8 mouse cellular contexts compared by ENCODE assay signal in the genomic region with DNA sequence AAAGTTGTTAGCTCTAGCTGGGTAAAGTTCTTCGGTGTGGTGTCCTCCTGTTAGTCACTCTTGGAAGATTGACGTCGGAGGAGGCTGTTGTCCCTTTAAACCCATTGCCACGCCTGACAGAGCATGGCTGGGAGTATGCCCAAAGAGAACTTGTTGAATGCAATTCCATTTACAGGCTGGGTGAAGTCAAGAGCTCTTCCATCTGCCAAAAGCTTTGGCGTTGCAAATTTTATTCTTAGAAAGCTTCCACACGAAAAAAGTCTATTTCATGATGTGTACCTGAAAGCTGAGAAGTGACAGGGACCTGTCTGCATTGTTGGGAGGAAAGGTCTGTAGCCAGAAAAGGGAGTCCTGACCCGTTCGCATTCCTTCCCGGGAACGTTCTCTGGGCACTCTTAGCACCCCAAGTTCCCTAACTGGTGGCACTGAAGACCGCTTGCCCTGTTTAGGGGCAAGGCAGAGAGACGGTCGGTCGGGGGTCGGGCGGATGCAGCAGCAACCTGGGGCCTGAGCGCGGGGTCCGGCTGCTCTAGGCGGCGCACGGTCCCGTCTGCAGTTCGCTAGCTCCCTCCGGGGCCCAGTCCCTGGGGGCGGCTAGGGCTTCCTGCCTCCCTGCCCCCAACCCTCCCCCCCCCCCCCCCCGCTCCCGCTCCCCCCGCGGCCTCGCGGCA. TPM values are rescaled to one million over a fixed set of nuclear protein-coding genes. Genes with fewer than 3 reads are reported as not detected.
A peak's percentile ranks its signal among the peaks of the same experiment; 100 is the strongest.
DNase-seq lines count a peak whose midpoint lies in the region; ATAC-seq and TF ChIP-seq lines count a peak whose summit lies in the region.

No protein-coding gene starts in this region.

- intact Hi-C loops in left cerebral cortex, postnatal 25 days (cut with DNase I), result no loop called here

- no peak for TF ChIP-seq CTCF in small intestine, adult 2 months (IDR thresholded peaks at IDR 0.05; ENCODE audit: extremely low read depth, insufficient read length, insufficient replicate concordance, low read depth, low read length)

- TF ChIP-seq POLR2A in small intestine, adult 2 months (IDR thresholded peaks at IDR 0.05; ENCODE audit: low read depth, low read length), result no peak

- DNase-seq in ovary, adult 18-20 months (ENCODE audit: low spot score), result peak; percentile 14
- no peak for DNase-seq in ovary, postnatal 10 days (ENCODE audit: low spot score)
- peak; percentile 82 to 89 for DNase-seq in cerebellum, postnatal 10 days
- DNase-seq in gastrocnemius, adult 8-10 months (ENCODE audit: low spot score in 2 of 2), result peak; percentile 21 to 22
- peak; percentile 61 for DNase-seq in induced T-regulatory cell, adult 2 months (ENCODE audit: low read depth)
- DNase-seq in left cerebral cortex, postnatal 25 days (ENCODE audit: low spot score in 2 of 2), result peak; percentile 20 to 70

- peak overlapping the region; percentile 94 for H3K27ac ChIP-seq in small intestine, adult 2 months (ENCODE audit: insufficient read depth, low read depth, low read length)

- H3K27me3 ChIP-seq in small intestine, adult 2 months (ENCODE audit: control insufficient read depth, insufficient read depth, low read length), result no peaks in the 10 kb centered on the region

- peak overlapping the region; percentile 92 for H3K4me3 ChIP-seq in small intestine, adult 2 months (ENCODE audit: low read depth, low read length)

- peak; percentile 24 for ATAC-seq in megakaryocyte progenitor cell, adult 5-6 weeks (replicated peaks; ENCODE audit: poor library complexity)

- under 1% methylated on average over 28 of the region's 32 CpGs for WGBS in small intestine, adult 2 months

- peaks cover 4% of the 10 kb centered on the region for H3K4me1 ChIP-seq in small intestine, adult 2 months (ENCODE audit: control insufficient read depth, insufficient read depth, insufficient read length, low read length)

- H3K36me3 ChIP-seq in small intestine, adult 2 months (ENCODE audit: control insufficient read depth, insufficient read depth, low read length), result no peaks in the 10 kb centered on the region

RNA-seq across cellular contexts. Expression of gene Top2b, which starts 0.7 kb away (rescaled TPM):
- total RNA-seq in gastrocnemius, adult 8-10 months (2022), result 10 to 100 TPM; 24.4 to 36.3 (median 29.6) TPM
- total RNA-seq in left cerebral cortex, postnatal 25 days (2021), result 100 to 1,000 TPM; 105 to 110 TPM
- total RNA-seq in megakaryocyte progenitor cell, adult 5-6 weeks (2015), result 133 and 156 TPM in 2 replicates
- total RNA-seq in megakaryocyte progenitor cell, adult 5-6 weeks (2017), result 107 and 130 TPM in 2 replicates
- polyA plus RNA-seq in small intestine, adult 2 months (2012; rRNA removed), result 1.3 and 1.7 TPM in 2 replicates
